Mouse (Mus musculus) lung, embryonic 16.5 days (tissue): ENCODE results near the gene Optn. TPM values are rescaled to one million over a fixed set of nuclear protein-coding genes. Genes with fewer than 3 reads are reported as not detected.
A peak's percentile ranks its signal among the peaks of the same experiment; 100 is the strongest.

Experiments
- ATAC-seq: fragments of 200-750 bp; cut with Nextera tagmentation; 2 replicates; pipeline ENCODE4 v1.8.0; 2017; ENCODE audit warnings: low read depth, mild to moderate bottlenecking, moderate library complexity
- H3K27ac ChIP-seq: fragments of 300-500 bp; sonication (generic); 2 replicates; pipeline ENCODE4 v1.5.1; 2014; ENCODE audit warnings: mild to moderate bottlenecking, control low read depth, low read length
- H3K27me3 ChIP-seq: fragments of 300-500 bp; sonication (generic); 2 replicates; pipeline ENCODE4 v1.6.1; 2014; ENCODE audit warnings: low read depth, low read length, mixed read lengths; ENCODE audit not compliant: control insufficient read depth, insufficient read depth
- H3K36me3 ChIP-seq: fragments of 300-500 bp; sonication (generic); 2 replicates; pipeline ENCODE4 v1.6.1; 2014; ENCODE audit warnings: low read length; ENCODE audit not compliant: control insufficient read depth, insufficient read depth
- H3K4me1 ChIP-seq: fragments of 300-500 bp; sonication (generic); replicated peaks from 2 replicates; pipeline ENCODE4 v1.6.1; 2014; ENCODE audit warnings: low read length, mixed read lengths; ENCODE audit not compliant: control insufficient read depth, insufficient read depth
- H3K4me2 ChIP-seq: fragments of 300-500 bp; sonication (generic); 2 replicates; pipeline ENCODE4 v1.6.1; 2014; ENCODE audit warnings: low read depth, low read length, control low read depth
- H3K4me3 ChIP-seq: fragments of 300-500 bp; sonication (generic); 2 replicates; pipeline ENCODE4 v1.5.1; 2014; ENCODE audit warnings: mild to moderate bottlenecking, low read length, control low read depth
- H3K9ac ChIP-seq: fragments of 300-500 bp; sonication (generic); 2 replicates; pipeline ENCODE4 v1.6.1; 2014; ENCODE audit warnings: low read length, control low read depth
- H3K9me3 ChIP-seq: fragments of 300-500 bp; sonication (generic); 2 replicates; pipeline ENCODE4 v1.6.1; 2016; ENCODE audit warnings: low read length; ENCODE audit not compliant: control insufficient read depth
- WGBS: fragments of 180-500 bp; shearing (Covaris S2); extraction: QIAGEN DNeasy Blood & Tissue Kit; methylation state at CpG from one replicate; pipeline ENCODE4 v1.1.7; 2014; 5-methylcytosine and 5-hydroxymethylcytosine counted together
- polyA plus RNA-seq: library from polyadenylated mRNA; unstranded; fragments of >200 nt; fragmentation: Nextera tagmentation; extraction: Ambion mirVana; gene quantifications from 2 replicates; pipeline ENCODE4 v1.2.1, GENCODE M21; 2015

Gene Optn
- polyA plus RNA-seq, 1 experiment from 2014 or later, result 13.3 TPM

- Histone ChIP-seq H3K4me3 (peak overlapping the region; percentile 95), H3K9me3 (no peaks in the 10 kb centered on the region), H3K36me3 (peaks cover 15% of the 10 kb centered on the region), H3K9ac (peak overlapping the region; percentile 77), H3K4me2 (peak overlapping the region; percentile 68), H3K4me1 (peaks cover 8% of the 10 kb centered on the region), H3K27me3 (no peaks in the 10 kb centered on the region), H3K27ac (no peak overlapping the region)
- 7% methylated on average over 8 of the region's 8 CpGs for WGBS
- no peak for ATAC-seq
These were observed 51.9 kb downstream of the Optn start for GRCm38 (mm10) chr2:5011898-5012490.

- peaks cover 8% of the 10 kb centered on the region for H3K4me1 ChIP-seq
- no peaks in the 10 kb centered on the region for H3K27me3 ChIP-seq
- H3K4me3 ChIP-seq, result no peak overlapping the region
- no peak for ATAC-seq
- peaks cover 37% of the 10 kb centered on the region for H3K36me3 ChIP-seq
- no peak overlapping the region for H3K4me2 ChIP-seq
- no peak overlapping the region for H3K27ac ChIP-seq
- no peaks in the 10 kb centered on the region for H3K9me3 ChIP-seq
- 93% methylated on average over 4 of the region's 4 CpGs for WGBS
- no peak overlapping the region for H3K9ac ChIP-seq
These were observed 56.7 kb downstream of the Optn start for GRCm38 (mm10) chr2:5007107-5007506.

GRCm38 (mm10) chr2:5001266-5001665 lies 62.6 kb downstream of the Optn start:
- no peak for ATAC-seq
- no peaks in the 10 kb centered on the region for H3K9me3 ChIP-seq
- 90% methylated on average over 6 of the region's 6 CpGs for WGBS
- no peaks in the 10 kb centered on the region for H3K4me1 ChIP-seq
- no peak overlapping the region for H3K4me2 ChIP-seq
- peaks cover 29% of the 10 kb centered on the region for H3K36me3 ChIP-seq
- no peak overlapping the region for H3K4me3 ChIP-seq
- H3K27me3 ChIP-seq, result no peaks in the 10 kb centered on the region
- H3K9ac ChIP-seq, result no peak overlapping the region
- no peak overlapping the region for H3K27ac ChIP-seq

DNA sequence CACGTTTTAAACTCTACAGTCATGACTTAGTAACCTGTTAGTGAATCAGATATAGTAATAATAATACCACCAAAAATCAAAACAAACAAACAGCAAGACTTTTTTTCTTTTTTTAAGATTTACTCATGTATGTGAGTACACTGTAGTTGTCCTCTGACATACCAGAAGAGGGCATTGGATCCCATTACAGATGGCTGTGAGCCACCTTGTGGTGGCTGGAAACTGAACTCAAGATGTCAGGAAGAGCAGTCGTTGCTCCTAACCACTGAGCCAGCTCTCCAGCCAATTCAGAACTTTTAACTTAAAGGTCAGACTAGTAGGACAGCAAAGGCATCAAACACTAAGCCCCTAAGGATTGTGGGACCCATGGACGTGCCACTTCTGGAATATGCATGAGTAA lies 64.9 kb downstream of the Optn start:
- no peak overlapping the region for H3K9ac ChIP-seq
- no peak for ATAC-seq
- H3K4me2 ChIP-seq, result no peak overlapping the region
- 69% methylated on average over 3 of the region's 3 CpGs for WGBS
- H3K4me3 ChIP-seq, result no peak overlapping the region
- H3K9me3 ChIP-seq, result no peaks in the 10 kb centered on the region
- no peaks in the 10 kb centered on the region for H3K27me3 ChIP-seq
- H3K36me3 ChIP-seq, result peaks cover 27% of the 10 kb centered on the region
- H3K27ac ChIP-seq, result no peak overlapping the region
- no peaks in the 10 kb centered on the region for H3K4me1 ChIP-seq

DNA sequence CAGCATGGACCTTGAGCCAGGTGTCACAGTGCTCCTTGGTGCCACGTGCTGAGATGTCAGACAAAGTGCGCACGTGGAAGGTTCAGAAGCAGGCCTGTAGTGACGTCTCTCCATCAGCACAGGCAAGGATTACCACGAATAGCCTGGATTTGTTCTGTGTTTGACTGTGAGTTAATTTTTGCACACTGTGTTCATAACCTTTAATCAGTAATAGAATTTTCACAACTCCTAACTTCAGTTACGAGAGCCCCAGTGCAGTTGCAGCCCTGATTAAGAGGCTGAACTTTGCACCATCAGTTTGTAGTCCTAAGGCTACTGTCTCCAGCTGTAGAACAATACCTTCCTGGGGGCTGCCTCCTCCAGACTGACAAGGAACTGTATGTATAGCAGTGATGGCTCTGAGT lies 67.4 kb downstream of the Optn start:
- Histone ChIP-seq H3K27me3 (no peaks in the 10 kb centered on the region), H3K4me1 (no peaks in the 10 kb centered on the region), H3K4me2 (no peak overlapping the region), H3K27ac (no peak overlapping the region), H3K9ac (no peak overlapping the region), H3K9me3 (no peaks in the 10 kb centered on the region), H3K4me3 (no peak overlapping the region), H3K36me3 (peaks cover 31% of the 10 kb centered on the region)
- ATAC-seq, result no peak
- WGBS, result 93% methylated on average over 6 of the region's 6 CpGs

- Histone ChIP-seq H3K27ac (no peak overlapping the region), H3K27me3 (no peaks in the 10 kb centered on the region), H3K9me3 (no peaks in the 10 kb centered on the region), H3K9ac (no peak overlapping the region), H3K36me3 (peaks cover 36% of the 10 kb centered on the region), H3K4me1 (no peaks in the 10 kb centered on the region), H3K4me3 (no peak overlapping the region), H3K4me2 (no peak overlapping the region)
- 77% methylated on average over 11 of the region's 11 CpGs for WGBS
- ATAC-seq, result no peak
These were observed 68.2 kb downstream of the Optn start for GRCm38 (mm10) chr2:4995646-4996045.

- Histone ChIP-seq H3K27me3 (no peaks in the 10 kb centered on the region), H3K4me3 (no peak overlapping the region), H3K9ac (no peak overlapping the region), H3K4me2 (no peak overlapping the region), H3K27ac (no peak overlapping the region), H3K36me3 (peaks cover 35% of the 10 kb centered on the region), H3K9me3 (no peaks in the 10 kb centered on the region), H3K4me1 (no peaks in the 10 kb centered on the region)
- 84% methylated on average over 4 of the region's 4 CpGs for WGBS
- no peak for ATAC-seq
These were observed 69.4 kb downstream of the Optn start for GRCm38 (mm10) chr2:4994436-4994835.

- Histone ChIP-seq H3K36me3 (peaks cover 35% of the 10 kb centered on the region), H3K4me2 (no peak overlapping the region), H3K9me3 (no peaks in the 10 kb centered on the region), H3K27me3 (no peaks in the 10 kb centered on the region), H3K4me1 (no peaks in the 10 kb centered on the region), H3K4me3 (no peak overlapping the region), H3K9ac (no peak overlapping the region), H3K27ac (no peak overlapping the region)
- no peak for ATAC-seq
- 87% methylated on average over 11 of the region's 11 CpGs for WGBS
These were observed 70.3 kb downstream of the Optn start for GRCm38 (mm10) chr2:4993584-4993983.

DNA sequence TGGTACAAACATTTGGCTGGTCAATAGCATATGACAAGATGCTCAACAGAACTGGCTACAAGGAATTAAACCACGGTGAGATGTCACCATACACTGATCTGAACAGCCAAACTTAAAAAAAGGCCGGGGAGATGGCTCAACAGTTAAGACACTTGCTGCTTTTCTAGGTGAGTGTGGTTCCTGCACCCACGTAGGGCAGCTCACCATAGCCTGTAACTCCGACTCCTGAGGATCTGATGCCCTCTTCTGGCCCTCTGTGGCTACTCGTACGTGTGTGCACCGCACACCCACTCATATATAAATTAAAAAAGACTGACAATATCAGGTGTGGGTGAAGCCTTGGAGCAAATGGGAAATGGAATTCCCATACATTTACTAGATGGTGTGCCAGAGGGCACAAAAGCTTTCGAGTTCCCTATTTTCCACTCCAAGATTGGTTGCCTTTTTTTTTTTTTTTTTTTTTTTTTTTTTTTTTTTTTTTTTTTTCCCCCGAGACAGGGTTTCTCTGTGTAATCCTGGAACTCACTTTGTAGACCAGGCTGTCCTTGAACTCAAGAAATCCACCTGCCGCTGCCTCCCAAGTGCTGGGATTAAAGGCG lies 74.9 kb downstream of the Optn start:
- Histone ChIP-seq H3K4me3 (no peak overlapping the region), H3K27ac (peak overlapping the region; percentile 11), H3K27me3 (no peaks in the 10 kb centered on the region), H3K4me2 (no peak overlapping the region), H3K9me3 (no peaks in the 10 kb centered on the region), H3K36me3 (peaks cover 17% of the 10 kb centered on the region), H3K9ac (no peak overlapping the region), H3K4me1 (peaks cover 3% of the 10 kb centered on the region; the same call in 1 of the 2 replicates)
- 0 out of 2 replicates have a peak, but pooled peaks have one; percentile 41 for ATAC-seq
- 63% methylated on average over 11 of the region's 11 CpGs for WGBS
